Mouse (Mus musculus) myocyte (in vitro differentiated cells): ENCODE data around the gene Muc5ac. TPM values are rescaled to one million over a fixed set of nuclear protein-coding genes. Genes with fewer than 3 reads are reported as not detected.

Experiments used
- H3K27me3 ChIP-seq: one replicate; pipeline ENCODE4 v1.6.1; 2011; ENCODE audit not compliant: control insufficient read depth, insufficient read depth, insufficient read length
- H3K36me3 ChIP-seq: one replicate; pipeline ENCODE4 v1.6.1; 2011; ENCODE audit not compliant: control insufficient read depth, insufficient read depth
- H3K4me2 ChIP-seq: one replicate; pipeline ENCODE4 v1.6.1; 2011; ENCODE audit warnings: low read depth, control low read depth
- H3K4me3 ChIP-seq: one replicate; pipeline ENCODE4 v1.5.1; 2011; ENCODE audit warnings: mild to moderate bottlenecking, control low read depth, moderate library complexity
- H3K79me2 ChIP-seq: one replicate; pipeline ENCODE4 v1.6.1; 2011; ENCODE audit not compliant: control insufficient read depth, insufficient read depth
- H3ac ChIP-seq: one replicate; pipeline ENCODE4 v1.6.1; 2011; ENCODE audit not compliant: control insufficient read depth, insufficient read length
- CEBPB ChIP-seq: IDR thresholded peaks from 2 replicates; pipeline ENCODE4 v1.6.1; 2011; ENCODE audit warnings: mild to moderate bottlenecking, moderate library complexity; ENCODE audit not compliant: poor library complexity, insufficient read depth, severe bottlenecking
- E2F4 ChIP-seq: IDR thresholded peaks from one replicate; pipeline ENCODE4 v1.6.1; 2011; ENCODE audit warnings: mild to moderate bottlenecking, control low read depth, moderate library complexity; ENCODE audit not compliant: insufficient read depth
- MAX ChIP-seq: IDR thresholded peaks from one replicate; pipeline ENCODE4 v1.6.1; 2011; ENCODE audit warnings: low read depth, mild to moderate bottlenecking, control low read depth
- MYOD1 ChIP-seq, 3 experiments: IDR thresholded peaks; one replicate each; pipeline ENCODE4 v1.6.1; 2011; ENCODE audit warnings: control low read depth in 2 of 3, low read depth in 2 of 3, mild to moderate bottlenecking in 2 of 3, moderate library complexity in 1 of 3; ENCODE audit not compliant: insufficient read length in 2 of 3, control insufficient read depth in 1 of 3
- MYOG ChIP-seq, 3 experiments: IDR thresholded peaks; one replicate each; pipeline ENCODE4 v1.6.1; 2011; ENCODE audit warnings: control low read depth in 2 of 3, low read depth in 2 of 3, mild to moderate bottlenecking in 2 of 3; ENCODE audit not compliant: insufficient read length in 2 of 3, control insufficient read depth in 1 of 3, insufficient read depth in 1 of 3
- POLR2A ChIP-seq: IDR thresholded peaks from one replicate; pipeline ENCODE4 v1.6.1; 2011; ENCODE audit warnings: low read depth, mild to moderate bottlenecking, control low read depth, moderate library complexity; ENCODE audit not compliant: insufficient read length
- POLR2AphosphoS2 ChIP-seq: IDR thresholded peaks from one replicate; pipeline ENCODE4 v1.6.1; 2011; ENCODE audit warnings: low read depth, control low read depth; ENCODE audit not compliant: insufficient read length
- REST ChIP-seq: IDR thresholded peaks from one replicate; pipeline ENCODE4 v1.6.1; 2011; ENCODE audit warnings: mild to moderate bottlenecking, control low read depth, moderate library complexity; ENCODE audit not compliant: insufficient read depth, insufficient read length
- SRF ChIP-seq: IDR thresholded peaks from one replicate; pipeline ENCODE4 v1.6.1; 2011; ENCODE audit warnings: low read depth; ENCODE audit not compliant: control insufficient read depth, insufficient read length
- TCF12 ChIP-seq: IDR thresholded peaks from one replicate; pipeline ENCODE4 v1.6.1; 2011; ENCODE audit warnings: mild to moderate bottlenecking, control low read depth; ENCODE audit not compliant: poor library complexity, insufficient read depth, severe bottlenecking
- TCF3 ChIP-seq: IDR thresholded peaks from one replicate; pipeline ENCODE4 v1.6.1; 2011; ENCODE audit warnings: low read depth, control low read depth; ENCODE audit not compliant: insufficient read length
- USF1 ChIP-seq: IDR thresholded peaks from one replicate; pipeline ENCODE4 v1.6.1; 2011; ENCODE audit warnings: low read depth, mild to moderate bottlenecking, control low read depth, moderate library complexity
- polyA plus RNA-seq: library from polyadenylated mRNA; unstranded; fragments of >200 nt; fragmentation: generic; extraction: Trizol; gene quantifications from one replicate; pipeline ENCODE4 v1.2.1, GENCODE M21; 2012; ENCODE audit warnings: missing spikeins

Muc5ac gene
- polyA plus RNA-seq, 1 experiment, result not detected

GRCm38 (mm10) chr7:141813321-141813720, 24.5 kb downstream of the Muc5ac start:
- Histone ChIP-seq H3K4me3 (no peak overlapping the region), H3K36me3 (no peaks in the 10 kb centered on the region), H3K4me2 (no peak overlapping the region), H3ac (no peak overlapping the region), H3K79me2 (no peaks in the 10 kb centered on the region), H3K27me3 (no peaks in the 10 kb centered on the region)
- TF ChIP-seq SRF, result no peak
- TF ChIP-seq E2F4, result no peak

DNA sequence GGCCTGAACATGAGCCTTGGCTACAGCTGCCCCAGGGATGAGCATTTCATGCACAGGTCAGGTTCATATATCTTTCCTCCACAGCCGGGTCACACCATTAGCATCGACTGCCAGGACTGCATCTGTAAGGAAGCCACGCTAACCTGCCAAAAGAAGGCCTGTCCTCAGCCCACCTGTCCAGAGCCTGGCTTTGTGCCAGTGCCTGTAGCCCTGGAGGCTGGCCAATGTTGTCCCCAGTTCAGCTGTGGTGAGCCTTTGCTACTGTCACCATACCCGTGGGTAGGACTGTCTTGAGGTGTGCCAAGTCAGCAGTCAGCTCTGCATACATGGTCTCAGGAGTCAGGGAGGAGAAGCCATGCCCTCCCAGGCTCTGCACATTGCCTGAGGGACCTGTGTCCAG, 26.6 kb downstream of the Muc5ac start:
- H3K79me2 ChIP-seq, result no peaks in the 10 kb centered on the region
- H3ac ChIP-seq, result no peak overlapping the region
- H3K27me3 ChIP-seq, result peaks cover 6% of the 10 kb centered on the region
- H3K4me2 ChIP-seq, result no peak overlapping the region
- no peaks in the 10 kb centered on the region for H3K36me3 ChIP-seq
- TF ChIP-seq MYOD1 (IDR thresholded peaks at IDR 0.05; ENCODE audit: control insufficient read depth in 1 of 3, insufficient read length in 2 of 3, low read depth in 2 of 3) (peak in 1 of 3 experiments; percentile 22), MAX (no peak)
- H3K4me3 ChIP-seq, result no peak overlapping the region

DNA sequence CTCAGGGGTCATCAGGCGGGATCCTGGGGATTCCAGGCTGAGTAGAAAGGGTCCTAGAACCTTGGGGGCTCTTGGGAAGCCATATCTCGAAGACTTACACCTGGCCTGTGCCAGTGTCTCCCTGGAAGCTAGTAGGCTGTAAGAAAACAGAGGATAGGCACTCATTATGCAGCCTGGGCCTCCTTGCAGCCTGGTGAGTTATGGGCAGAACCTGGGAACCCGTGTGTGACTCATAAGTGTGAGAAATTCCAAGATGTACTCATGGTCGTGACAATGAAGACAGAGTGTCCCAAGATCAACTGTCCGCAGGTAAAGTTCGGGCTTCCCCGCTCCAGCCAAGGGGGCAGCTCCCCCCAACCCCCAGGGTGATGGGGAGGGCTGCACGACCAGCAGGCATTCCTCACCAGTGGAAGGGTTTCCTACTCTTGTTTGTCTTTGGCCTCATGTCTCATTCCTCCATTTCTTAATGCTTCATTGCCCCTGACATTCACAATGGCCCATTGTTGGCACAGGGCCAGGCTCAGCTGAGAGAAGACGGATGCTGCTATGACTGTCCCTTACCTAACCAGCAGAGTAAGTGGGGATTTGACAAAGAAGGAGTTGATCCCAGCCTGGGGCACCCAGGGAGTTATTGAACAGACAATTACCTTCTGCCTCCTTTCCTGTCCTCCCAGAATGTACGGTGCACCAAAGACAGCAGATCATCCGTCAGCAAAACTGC, 28.7 kb downstream of the Muc5ac start:
- no peak overlapping the region for H3K4me2 ChIP-seq
- no peak for TF ChIP-seq MYOD1 (IDR thresholded peaks at IDR 0.05; ENCODE audit: control insufficient read depth in 1 of 3, insufficient read length in 2 of 3, low read depth in 2 of 3)
- TF ChIP-seq E2F4, result no peak
- TF ChIP-seq MYOG (IDR thresholded peaks at IDR 0.05; ENCODE audit: control insufficient read depth in 1 of 3, insufficient read depth in 1 of 3, insufficient read length in 2 of 3, low read depth in 2 of 3), result no peak
- no peak for TF ChIP-seq TCF3
- no peak for TF ChIP-seq CEBPB
- TF ChIP-seq USF1, result no peak
- no peak for TF ChIP-seq POLR2AphosphoS2
- TF ChIP-seq TCF12, result no peak
- TF ChIP-seq MAX, result no peak
- no peak for TF ChIP-seq POLR2A
- no peak for TF ChIP-seq SRF
- no peak for TF ChIP-seq REST
- H3ac ChIP-seq, result no peak overlapping the region
- no peak overlapping the region for H3K4me3 ChIP-seq
- H3K27me3 ChIP-seq, result peaks cover 6% of the 10 kb centered on the region
- H3K36me3 ChIP-seq, result no peaks in the 10 kb centered on the region
- no peaks in the 10 kb centered on the region for H3K79me2 ChIP-seq

- Histone ChIP-seq H3K36me3 (no peaks in the 10 kb centered on the region), H3ac (no peak overlapping the region), H3K4me2 (no peak overlapping the region), H3K79me2 (no peaks in the 10 kb centered on the region), H3K4me3 (no peak overlapping the region), H3K27me3 (peaks cover 10% of the 10 kb centered on the region)
- no peak for TF ChIP-seq TCF3
- TF ChIP-seq E2F4, result no peak
- no peak for TF ChIP-seq CEBPB
- no peak for TF ChIP-seq TCF12
- TF ChIP-seq POLR2A, result no peak
- no peak for TF ChIP-seq SRF
- TF ChIP-seq POLR2AphosphoS2, result no peak
- TF ChIP-seq MYOD1 (IDR thresholded peaks at IDR 0.05; ENCODE audit: control insufficient read depth in 1 of 3, insufficient read length in 2 of 3, low read depth in 2 of 3), result no peak
- TF ChIP-seq MAX, result no peak
- no peak for TF ChIP-seq USF1
- no peak for TF ChIP-seq MYOG (IDR thresholded peaks at IDR 0.05; ENCODE audit: control insufficient read depth in 1 of 3, insufficient read depth in 1 of 3, insufficient read length in 2 of 3, low read depth in 2 of 3)
- TF ChIP-seq REST, result no peak
Observed at GRCm38 (mm10) chr7:141818267-141818666, 29.5 kb downstream of the Muc5ac start.

- no peak overlapping the region for H3K4me3 ChIP-seq
- no peaks in the 10 kb centered on the region for H3K79me2 ChIP-seq
- H3K36me3 ChIP-seq, result no peaks in the 10 kb centered on the region
- H3K4me2 ChIP-seq, result no peak overlapping the region
- TF ChIP-seq POLR2A (no peak), TCF3 (no peak), E2F4 (no peak), MAX (no peak), CEBPB (no peak), MYOG (IDR thresholded peaks at IDR 0.05; ENCODE audit: control insufficient read depth in 1 of 3, insufficient read depth in 1 of 3, insufficient read length in 2 of 3, low read depth in 2 of 3) (no peak), MYOD1 (IDR thresholded peaks at IDR 0.05; ENCODE audit: control insufficient read depth in 1 of 3, insufficient read length in 2 of 3, low read depth in 2 of 3) (no peak), POLR2AphosphoS2 (no peak), REST (no peak), SRF (no peak), TCF12 (no peak), USF1 (no peak)
- no peak overlapping the region for H3ac ChIP-seq
- H3K27me3 ChIP-seq, result peaks cover 30% of the 10 kb centered on the region
Observed at GRCm38 (mm10) chr7:141822582-141823261, 34.0 kb downstream of the Muc5ac start.
